Mouse (Mus musculus) stomach, postnatal 0 days (tissue): ENCODE results near the gene Apaf1.

ENCODE experiments used
- CTCF ChIP-seq: IDR thresholded peaks from 2 replicates; pipeline ENCODE4 v1.5.1; 2016; ENCODE audit warnings: antibody characterized with exemption, low read depth, mild to moderate bottlenecking, moderate library complexity
- EP300 ChIP-seq: optimal IDR thresholded peaks from 2 replicates; pipeline ENCODE3; 2016; ENCODE audit warnings: antibody characterized with exemption

GRCm38 (mm10) chr10:91031176-91031575 is 51.4 kb downstream of the Apaf1 start:
- no peak for TF ChIP-seq EP300
- no peak for TF ChIP-seq CTCF
